Mouse (Mus musculus) cerebellum, adult 2 months (tissue): Measurements from ENCODE around the gene Ttl.

ENCODE experiments used
- CTCF ChIP-seq: fragments of 200-500 bp; IDR thresholded peaks from 2 replicates; pipeline ENCODE4 v1.5.1; 2011; ENCODE audit warnings: low read depth, mild to moderate bottlenecking, control low read depth, low read length, moderate library complexity, borderline replicate concordance; ENCODE audit not compliant: insufficient read depth
- POLR2A ChIP-seq: fragments of 200-500 bp; IDR thresholded peaks from 2 replicates; pipeline ENCODE4 v1.6.1; 2011; ENCODE audit warnings: low read length, control low read depth, borderline replicate concordance; ENCODE audit not compliant: insufficient read depth

DNA sequence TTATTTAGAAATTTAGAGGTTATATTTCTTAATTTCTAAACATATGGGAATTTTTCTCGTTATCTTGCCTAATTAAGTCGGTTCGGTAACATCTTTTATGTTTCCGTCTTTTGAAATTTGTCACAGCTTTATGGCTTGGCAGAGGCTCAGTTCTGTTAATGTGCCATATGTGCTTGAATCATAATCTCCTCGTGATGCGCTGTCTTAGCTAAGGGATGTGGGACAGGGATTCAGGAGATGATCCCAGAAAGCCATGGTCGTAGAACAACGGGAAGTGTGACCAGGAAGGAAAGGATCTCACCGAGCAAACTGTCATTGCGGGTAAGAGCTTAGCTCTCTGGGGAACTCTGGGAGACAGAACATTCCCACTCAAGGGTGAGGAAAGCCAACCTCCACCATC, 74.2 kb downstream of the Ttl start:
- TF ChIP-seq CTCF = no peak
- TF ChIP-seq POLR2A = no peak
